Mouse (Mus musculus) liver, adult 10 weeks (tissue): ENCODE data around the gene 9230112D13Rik. TPM values are rescaled to one million over a fixed set of nuclear protein-coding genes. Genes with fewer than 3 reads are reported as not detected.

Source experiments
- polyA plus RNA-seq: library from polyadenylated mRNA; stranded (reverse); fragments of 350-450 nt; fragmentation: Illumina TruSeq; extraction: RNeasy Lipid Tissue Mini Kit (QIAGEN cat#74804); gene quantifications from one replicate; pipeline ENCODE4 v1.2.3, GENCODE M21; 2014; ENCODE audit warnings: low read depth, low replicate concordance

The 9230112D13Rik gene
- polyA plus RNA-seq, result not detected

GRCm38 (mm10) chr14:34522701-34523100 is at the start of gene 9230112D13Rik:
TSS of gene 9230112D13Rik (minus strand) at chr14:34522801.

GRCm38 (mm10) chr14:34503325-34503647 is 19.3 kb downstream of the 9230112D13Rik start, which contains the start of gene Bmpr1a:
TSS of gene Bmpr1a (minus strand) at chr14:34503341.

Other genes starting within 250 kb of the 9230112D13Rik start
- 51.6 TPM for gene Shld2, start 212.3 kb downstream of the 9230112D13Rik start, polyA plus RNA-seq
- gene Glud1, start 212.1 kb downstream of the 9230112D13Rik start, polyA plus RNA-seq, result 889 TPM
- gene Fam25c, start 167.4 kb downstream of the 9230112D13Rik start, polyA plus RNA-seq, result 2.5 TPM
- not detected for gene Sncg, start 148.0 kb downstream of the 9230112D13Rik start, polyA plus RNA-seq
- 2.6 TPM for gene Mmrn2, start 147.3 kb downstream of the 9230112D13Rik start, polyA plus RNA-seq
- 34.1 TPM for gene Bmpr1a, start 19.5 kb downstream of the 9230112D13Rik start, polyA plus RNA-seq
- 0.08 TPM for gene Ldb3, start 65.9 kb upstream of the 9230112D13Rik start, polyA plus RNA-seq
- not detected for gene Opn4, start 77.3 kb upstream of the 9230112D13Rik start, polyA plus RNA-seq
- 72.8 TPM for gene Wapl, start 151.1 kb upstream of the 9230112D13Rik start, polyA plus RNA-seq